Mouse (Mus musculus): ENCODE data around the gene Casr. TPM values are rescaled to one million over a fixed set of nuclear protein-coding genes. Genes with fewer than 3 reads are reported as not detected.

Gene Casr
- polyA plus RNA-seq (2015; fragmentation: Nextera tagmentation; extraction: Ambion mirVana): 0.09 and 0.20 TPM in 2 replicates

DNA sequence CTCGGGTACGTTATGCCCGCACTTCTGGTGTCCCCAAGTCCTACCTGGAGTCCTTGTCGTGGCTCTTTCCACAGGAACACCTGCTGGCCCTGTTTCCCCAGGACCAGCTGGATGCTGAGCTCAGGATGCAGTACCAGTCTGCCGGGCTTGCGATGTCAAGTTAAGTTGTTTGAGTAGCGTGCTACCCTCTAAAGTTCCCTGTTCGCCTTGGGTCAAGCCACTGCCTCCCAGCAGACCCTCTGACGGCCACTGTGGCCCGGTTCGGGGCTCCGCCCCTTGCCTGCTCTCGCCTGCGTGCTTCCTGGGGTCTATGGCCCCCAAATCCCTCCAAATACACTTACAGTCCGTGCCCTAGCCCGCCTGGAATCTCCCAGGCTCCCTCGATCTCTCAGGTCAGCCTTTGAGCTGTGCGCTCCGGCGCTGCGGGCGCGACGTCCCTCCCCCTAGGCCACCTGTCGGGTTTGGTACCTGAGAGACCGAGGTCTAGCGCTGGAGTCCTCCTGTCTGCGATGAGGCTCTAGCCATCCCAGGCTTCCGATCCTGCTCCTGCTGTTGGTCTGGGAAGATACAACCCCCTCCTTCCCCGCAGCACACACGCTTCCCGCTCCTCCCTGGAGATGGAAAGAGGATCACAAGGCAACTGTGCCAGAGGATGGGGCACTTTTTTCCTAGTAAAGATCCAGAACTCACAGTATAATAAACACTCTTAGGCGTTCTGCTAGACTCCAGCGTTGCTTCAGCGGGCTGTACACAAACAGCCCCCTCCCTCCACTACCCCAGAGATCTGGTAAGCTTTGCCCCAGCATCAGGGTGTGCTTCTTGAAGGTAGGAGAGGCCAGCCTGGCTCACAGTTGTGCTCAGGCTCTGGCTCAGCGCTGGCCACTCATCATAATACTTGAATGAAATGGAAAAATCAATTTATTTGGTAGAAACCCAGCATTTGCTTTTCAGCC is at the start of gene Casr:
TSS of gene Casr (minus strand) at position 756 of the 953 bp plus-strand sequence.
- Histone ChIP-seq H3K4me1 (ENCODE audit: control insufficient read depth, insufficient read depth, low read depth, low read length) (peaks cover 10% of the 10 kb centered on the region), H3K27me3 (replicated peaks; ENCODE audit: control insufficient read depth, insufficient read depth, low read length) (peaks cover 4% of the 10 kb centered on the region; the same call in 1 of the 2 replicates), H3K9ac (ENCODE audit: low read depth, low read length) (peak within 1 kb of the TSS; percentile 47), H3K4me2 (ENCODE audit: low read length) (peak within 1 kb of the TSS; percentile 97), H3K27ac (ENCODE audit: low read depth, low read length) (no peak within 1 kb of the TSS), H3K36me3 (ENCODE audit: control insufficient read depth, insufficient read depth, low read length) (no peaks in the 10 kb centered on the region), H3K9me3 (ENCODE audit: control insufficient read depth, low read length) (no peaks in the 10 kb centered on the region), H3K4me3 (ENCODE audit: low read length) (peak within 1 kb of the TSS; percentile 52)
- 3% methylated on average over 36 of the region's 36 CpGs for WGBS
- ATAC-seq: peak; percentile 63

DNA sequence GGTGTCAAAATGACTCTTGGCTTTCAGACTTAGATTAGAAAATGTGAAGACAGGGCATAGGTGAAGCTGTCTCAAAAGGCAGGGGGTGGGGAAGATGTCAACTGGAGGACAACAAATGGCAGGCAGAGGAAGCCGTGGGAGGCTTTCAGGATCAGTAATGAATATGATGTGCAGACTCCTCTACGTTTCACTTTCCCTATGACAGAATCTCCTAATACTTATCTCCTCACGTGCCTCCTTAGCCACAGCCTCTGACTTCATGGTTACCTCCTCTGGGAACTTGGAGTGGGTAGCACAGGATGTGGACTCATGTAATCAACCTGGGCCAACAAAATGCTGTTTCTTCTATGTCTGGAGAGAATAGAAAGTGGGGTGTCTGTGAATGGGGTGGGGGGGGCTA is 40.7 kb upstream of the Casr start:
- ATAC-seq: no peak
- 84% methylated on average over 3 of the region's 3 CpGs for WGBS

DNA sequence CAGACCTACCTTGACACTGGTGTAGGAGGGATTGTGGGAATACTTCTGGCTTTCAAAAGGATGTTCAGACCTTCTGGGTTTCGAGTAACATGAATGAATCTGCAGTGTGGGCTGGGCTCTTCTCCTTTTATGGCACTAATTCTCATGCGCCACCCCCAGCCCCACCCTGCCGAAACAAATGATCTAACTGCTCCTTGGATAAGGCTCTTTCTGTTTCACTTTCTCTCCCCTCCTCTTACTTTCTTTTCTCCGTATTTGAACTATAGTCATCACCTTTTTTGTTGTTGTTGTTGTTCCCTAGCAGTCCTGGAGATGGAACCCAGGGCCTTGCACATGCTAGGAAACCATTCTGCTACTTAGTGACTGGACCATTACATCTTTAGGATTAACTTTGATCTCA is 36.3 kb upstream of the Casr start:
- H3K4me2 ChIP-seq (ENCODE audit: low read length): no peak overlapping the region
- H3K4me1 ChIP-seq (ENCODE audit: control insufficient read depth, insufficient read depth, low read depth, low read length): no peaks in the 10 kb centered on the region
- WGBS: 80% methylated on average over 4 of the region's 4 CpGs
- no peaks in the 10 kb centered on the region for H3K9me3 ChIP-seq (ENCODE audit: control insufficient read depth, low read length)
- no peak overlapping the region for H3K27ac ChIP-seq (ENCODE audit: low read depth, low read length)
- no peaks in the 10 kb centered on the region for H3K36me3 ChIP-seq (ENCODE audit: control insufficient read depth, insufficient read depth, low read length)
- H3K4me3 ChIP-seq (ENCODE audit: low read length): no peak overlapping the region
- H3K27me3 ChIP-seq (replicated peaks; ENCODE audit: control insufficient read depth, insufficient read depth, low read length): no peaks in the 10 kb centered on the region
- H3K9ac ChIP-seq (ENCODE audit: low read depth, low read length): no peak overlapping the region
- no peak for ATAC-seq

More for the DNA sequence above, 40.7 kb upstream of the Casr start:
- Histone ChIP-seq H3K27ac (ENCODE audit: low read depth, low read length) (no peak overlapping the region), H3K36me3 (ENCODE audit: control insufficient read depth, insufficient read depth, low read length) (no peaks in the 10 kb centered on the region), H3K9me3 (ENCODE audit: control insufficient read depth, low read length) (no peaks in the 10 kb centered on the region), H3K9ac (ENCODE audit: low read depth, low read length) (no peak overlapping the region), H3K4me2 (ENCODE audit: low read length) (no peak overlapping the region), H3K4me3 (ENCODE audit: low read length) (no peak overlapping the region), H3K27me3 (replicated peaks; ENCODE audit: control insufficient read depth, insufficient read depth, low read length) (no peaks in the 10 kb centered on the region), H3K4me1 (ENCODE audit: control insufficient read depth, insufficient read depth, low read depth, low read length) (no peaks in the 10 kb centered on the region)

DNA sequence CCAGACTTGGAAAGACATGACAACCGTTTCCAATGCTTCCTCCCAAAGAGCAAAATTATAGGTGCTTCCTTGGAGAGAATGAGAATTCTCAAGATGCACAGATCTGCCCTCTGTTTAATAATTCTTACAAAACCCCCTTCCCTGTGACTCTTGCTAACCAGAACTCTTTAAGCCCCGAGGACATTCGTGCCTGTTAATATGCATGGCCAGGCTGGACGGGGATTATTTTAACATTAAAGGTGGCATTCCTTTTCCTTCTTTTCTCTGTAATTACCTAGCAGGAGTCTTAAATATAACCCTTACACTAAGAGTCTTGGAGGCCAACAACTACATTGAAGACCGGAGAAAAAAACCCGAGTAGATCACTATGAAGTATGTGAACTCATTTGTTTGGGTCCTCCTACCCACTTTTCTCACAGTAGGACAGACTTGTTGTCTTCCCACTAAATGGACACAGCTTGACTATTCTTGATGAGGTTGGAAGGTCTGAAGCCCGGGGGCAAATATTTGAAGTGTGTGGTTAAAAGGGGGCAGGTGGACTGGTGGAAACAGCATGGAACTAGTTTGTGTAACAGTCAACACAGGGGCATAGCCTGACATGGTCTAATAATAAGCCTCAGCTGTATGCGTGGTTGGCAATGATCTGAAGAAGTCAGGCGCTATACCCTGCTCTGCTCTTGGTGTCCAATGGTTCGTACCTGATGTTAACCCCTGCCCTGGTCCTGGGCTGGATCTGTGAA is 34.9 kb upstream of the Casr start:
- no peak overlapping the region for H3K4me3 ChIP-seq (ENCODE audit: low read length)
- H3K4me2 ChIP-seq (ENCODE audit: low read length): no peak overlapping the region
- no peaks in the 10 kb centered on the region for H3K4me1 ChIP-seq (ENCODE audit: control insufficient read depth, insufficient read depth, low read depth, low read length)
- 90% methylated on average over 10 of the region's 10 CpGs for WGBS
- no peak overlapping the region for H3K9ac ChIP-seq (ENCODE audit: low read depth, low read length)
- no peak for ATAC-seq
- H3K27me3 ChIP-seq (replicated peaks; ENCODE audit: control insufficient read depth, insufficient read depth, low read length): no peaks in the 10 kb centered on the region
- no peaks in the 10 kb centered on the region for H3K36me3 ChIP-seq (ENCODE audit: control insufficient read depth, insufficient read depth, low read length)
- no peaks in the 10 kb centered on the region for H3K9me3 ChIP-seq (ENCODE audit: control insufficient read depth, low read length)
- no peak overlapping the region for H3K27ac ChIP-seq (ENCODE audit: low read depth, low read length)

DNA sequence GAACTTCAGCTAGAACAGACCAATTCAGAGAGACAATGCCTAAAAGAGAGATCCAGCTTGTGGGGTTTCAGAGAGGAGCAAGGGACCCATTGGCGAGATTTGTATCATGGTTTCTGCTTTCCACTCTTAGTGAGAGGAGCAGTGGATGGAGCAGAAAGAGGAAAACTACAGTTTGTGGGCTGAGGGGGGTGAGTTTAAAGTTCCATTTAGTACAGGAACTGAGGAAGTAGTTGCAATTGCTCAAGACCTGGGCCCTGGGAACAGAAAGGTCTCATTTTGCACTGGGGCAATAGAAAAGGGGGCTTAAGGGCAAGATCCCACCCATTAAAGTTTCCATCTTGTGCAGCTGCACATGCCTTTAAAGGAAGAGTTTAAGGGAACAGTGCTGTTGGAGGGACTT is 28.0 kb upstream of the Casr start:
- Histone ChIP-seq H3K4me1 (ENCODE audit: control insufficient read depth, insufficient read depth, low read depth, low read length) (no peaks in the 10 kb centered on the region), H3K9me3 (ENCODE audit: control insufficient read depth, low read length) (no peaks in the 10 kb centered on the region), H3K27me3 (replicated peaks; ENCODE audit: control insufficient read depth, insufficient read depth, low read length) (no peaks in the 10 kb centered on the region), H3K9ac (ENCODE audit: low read depth, low read length) (no peak overlapping the region), H3K4me2 (ENCODE audit: low read length) (no peak overlapping the region), H3K27ac (ENCODE audit: low read depth, low read length) (no peak overlapping the region), H3K4me3 (ENCODE audit: low read length) (no peak overlapping the region), H3K36me3 (ENCODE audit: control insufficient read depth, insufficient read depth, low read length) (no peaks in the 10 kb centered on the region)
- no peak for ATAC-seq
- 88% methylated on average over 1 of the region's 1 CpGs for WGBS

DNA sequence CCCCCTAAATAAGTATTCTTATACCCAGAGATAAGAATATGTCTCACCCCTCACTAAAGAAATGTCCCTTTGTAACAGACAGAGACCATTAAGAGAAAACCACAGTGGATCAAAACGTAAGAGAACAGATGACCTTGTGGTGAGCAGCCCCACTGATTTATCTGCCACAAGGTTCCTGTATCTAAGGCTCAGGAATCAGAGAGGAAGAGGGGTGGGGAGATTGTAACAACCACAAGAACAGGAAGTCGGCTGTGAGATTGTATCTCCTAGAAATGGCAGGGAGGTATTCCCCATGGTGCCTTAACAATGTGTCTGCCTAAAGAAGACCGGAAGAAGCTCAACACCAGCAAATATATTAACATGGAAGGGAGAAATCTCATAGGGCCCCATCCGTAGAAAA is 26.0 kb upstream of the Casr start:
- no peaks in the 10 kb centered on the region for H3K9me3 ChIP-seq (ENCODE audit: control insufficient read depth, low read length)
- WGBS: 76% methylated on average over 4 of the region's 4 CpGs

DNA sequence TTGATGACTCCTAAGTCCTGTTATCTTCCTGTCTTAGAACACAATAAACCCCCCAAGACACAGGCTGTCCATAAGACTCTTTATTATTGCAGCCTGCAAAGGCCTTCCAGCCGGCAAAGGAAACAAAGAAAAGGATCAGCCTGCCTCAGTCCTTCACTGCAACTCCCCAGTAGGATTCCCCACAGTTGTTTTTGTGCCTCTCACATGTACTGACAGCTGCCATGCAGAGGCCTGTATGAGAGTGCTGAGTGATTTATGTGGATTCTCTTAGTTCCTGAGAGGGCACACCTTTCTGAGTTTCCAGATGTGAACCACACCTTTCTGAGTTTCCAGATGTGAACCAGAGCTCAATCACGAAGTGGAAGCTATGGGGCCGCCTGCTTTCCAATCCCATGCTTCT is 20.1 kb upstream of the Casr start:
- Histone ChIP-seq H3K4me2 (ENCODE audit: low read length) (no peak overlapping the region), H3K4me1 (ENCODE audit: control insufficient read depth, insufficient read depth, low read depth, low read length) (no peaks in the 10 kb centered on the region), H3K36me3 (ENCODE audit: control insufficient read depth, insufficient read depth, low read length) (no peaks in the 10 kb centered on the region), H3K9me3 (ENCODE audit: control insufficient read depth, low read length) (no peaks in the 10 kb centered on the region), H3K4me3 (ENCODE audit: low read length) (no peak overlapping the region), H3K27me3 (replicated peaks; ENCODE audit: control insufficient read depth, insufficient read depth, low read length) (no peaks in the 10 kb centered on the region), H3K9ac (ENCODE audit: low read depth, low read length) (no peak overlapping the region), H3K27ac (ENCODE audit: low read depth, low read length) (no peak overlapping the region)
- no peak for ATAC-seq
- WGBS: 41% methylated on average over 3 of the region's 3 CpGs

More for the DNA sequence above, 26.0 kb upstream of the Casr start:
- Histone ChIP-seq H3K4me2 (ENCODE audit: low read length) (no peak overlapping the region), H3K4me1 (ENCODE audit: control insufficient read depth, insufficient read depth, low read depth, low read length) (no peaks in the 10 kb centered on the region), H3K4me3 (ENCODE audit: low read length) (no peak overlapping the region), H3K36me3 (ENCODE audit: control insufficient read depth, insufficient read depth, low read length) (no peaks in the 10 kb centered on the region), H3K27me3 (replicated peaks; ENCODE audit: control insufficient read depth, insufficient read depth, low read length) (no peaks in the 10 kb centered on the region), H3K27ac (ENCODE audit: low read depth, low read length) (no peak overlapping the region), H3K9ac (ENCODE audit: low read depth, low read length) (no peak overlapping the region)
- ATAC-seq: no peak

DNA sequence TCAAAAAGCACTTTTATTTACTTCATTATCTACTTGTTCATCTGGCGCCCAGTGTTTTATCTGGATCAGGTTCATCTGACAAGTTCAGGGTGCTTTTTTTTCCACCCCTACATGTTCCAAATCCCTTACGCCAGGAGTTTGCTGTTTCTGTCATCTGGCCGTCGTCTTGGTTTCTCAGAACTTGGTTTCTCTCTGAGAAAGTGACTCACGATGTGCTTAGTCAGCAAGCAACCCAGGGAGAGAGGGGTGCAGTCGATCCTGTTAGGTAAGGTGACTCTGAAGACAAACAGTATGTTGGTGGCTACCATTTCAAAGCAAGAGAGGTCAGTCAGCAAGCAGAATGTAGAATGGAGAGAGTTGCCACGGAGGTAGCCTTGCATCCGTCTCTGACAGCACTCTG is 10.0 kb upstream of the Casr start:
- Histone ChIP-seq H3K4me3 (ENCODE audit: low read length) (no peak overlapping the region), H3K9me3 (ENCODE audit: control insufficient read depth, low read length) (no peaks in the 10 kb centered on the region), H3K4me2 (ENCODE audit: low read length) (no peak overlapping the region), H3K36me3 (ENCODE audit: control insufficient read depth, insufficient read depth, low read length) (no peaks in the 10 kb centered on the region), H3K27ac (ENCODE audit: low read depth, low read length) (no peak overlapping the region), H3K9ac (ENCODE audit: low read depth, low read length) (no peak overlapping the region), H3K4me1 (ENCODE audit: control insufficient read depth, insufficient read depth, low read depth, low read length) (no peaks in the 10 kb centered on the region), H3K27me3 (replicated peaks; ENCODE audit: control insufficient read depth, insufficient read depth, low read length) (no peaks in the 10 kb centered on the region)
- 89% methylated on average over 8 of the region's 8 CpGs for WGBS
- no peak for ATAC-seq

DNA sequence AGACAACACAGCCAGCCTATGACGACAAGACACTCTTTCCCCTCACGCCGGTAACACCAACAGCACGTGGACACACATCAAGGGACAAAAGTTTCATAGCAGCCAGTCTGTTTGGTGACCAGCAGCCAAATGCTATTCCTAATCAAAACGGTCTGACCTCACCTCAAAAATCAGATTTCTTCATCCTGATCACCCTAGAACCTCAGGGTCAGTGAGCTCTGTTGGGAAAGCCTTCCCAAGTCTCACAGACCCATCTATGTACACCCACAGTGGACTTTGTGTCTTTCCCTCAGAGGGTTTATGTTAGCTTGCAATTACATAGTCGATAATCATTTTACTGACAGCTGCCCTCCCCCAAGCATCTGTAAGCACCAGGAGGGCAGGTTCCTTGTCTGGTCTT is 2.4 kb downstream of the Casr start:
- no peak overlapping the region for H3K4me2 ChIP-seq (ENCODE audit: low read length)
- no peaks in the 10 kb centered on the region for H3K9me3 ChIP-seq (ENCODE audit: control insufficient read depth, low read length)
- H3K4me1 ChIP-seq (ENCODE audit: control insufficient read depth, insufficient read depth, low read depth, low read length): peaks cover 10% of the 10 kb centered on the region
- ATAC-seq: no peak
- no peak overlapping the region for H3K4me3 ChIP-seq (ENCODE audit: low read length)
- no peak overlapping the region for H3K27ac ChIP-seq (ENCODE audit: low read depth, low read length)
- no peak overlapping the region for H3K9ac ChIP-seq (ENCODE audit: low read depth, low read length)
- peaks cover 4% of the 10 kb centered on the region; the same call in 1 of the 2 replicates for H3K27me3 ChIP-seq (replicated peaks; ENCODE audit: control insufficient read depth, insufficient read depth, low read length)
- 90% methylated on average over 6 of the region's 6 CpGs for WGBS
- no peaks in the 10 kb centered on the region for H3K36me3 ChIP-seq (ENCODE audit: control insufficient read depth, insufficient read depth, low read length)

Data from hindbrain, embryonic 16.5 days (tissue).